Mouse (Mus musculus): ENCODE data around the gene Hpdl.
A peak's percentile ranks its signal among the peaks of the same experiment; 100 is the strongest.

Hpdl gene

GRCm38 (mm10) chr4:116799901-116800300 lies 21.6 kb downstream of the Hpdl start:
- no peak for DNase-seq (ENCODE audit: low read depth, low spot score)

- no peak for DNase-seq (ENCODE audit: low read depth, low spot score)
Measured at GRCm38 (mm10) chr4:116796442-116797110, 24.9 kb downstream of the Hpdl start.

- no peak for DNase-seq (ENCODE audit: low read depth, low spot score)
Measured at GRCm38 (mm10) chr4:116794273-116794672, 27.2 kb downstream of the Hpdl start.

- no peak for DNase-seq (ENCODE audit: low read depth, low spot score)
Measured at GRCm38 (mm10) chr4:116792453-116792852, 29.1 kb downstream of the Hpdl start.

GRCm38 (mm10) chr4:116788956-116789355 lies 32.6 kb downstream of the Hpdl start:
- peak; percentile 55 for DNase-seq (ENCODE audit: low read depth, low spot score)

- no peak for DNase-seq (ENCODE audit: low read depth, low spot score)
Measured at GRCm38 (mm10) chr4:116787985-116788760, 33.3 kb downstream of the Hpdl start.

GRCm38 (mm10) chr4:116786587-116786986 lies 34.9 kb downstream of the Hpdl start:
- no peak for DNase-seq (ENCODE audit: low read depth, low spot score)

- DNase-seq (ENCODE audit: low read depth, low spot score) = no peak
Measured at GRCm38 (mm10) chr4:116782171-116782570, 39.3 kb downstream of the Hpdl start.

- no peak for DNase-seq (ENCODE audit: low read depth, low spot score)
Measured at GRCm38 (mm10) chr4:116781366-116781765, 40.1 kb downstream of the Hpdl start.

GRCm38 (mm10) chr4:116780541-116780940 lies 41.0 kb downstream of the Hpdl start:
- DNase-seq (ENCODE audit: low read depth, low spot score) = no peak

- no peak for DNase-seq (ENCODE audit: low read depth, low spot score)
Measured at GRCm38 (mm10) chr4:116777079-116777478, 44.4 kb downstream of the Hpdl start.

- no peak for DNase-seq (ENCODE audit: low read depth, low spot score)
Measured at GRCm38 (mm10) chr4:116776391-116776790, 45.1 kb downstream of the Hpdl start.
